Mouse (Mus musculus) ES-E14 (cell line): ENCODE results near the gene Ush1c. TPM values are rescaled to one million over a fixed set of nuclear protein-coding genes. Genes with fewer than 3 reads are reported as not detected.

Experiments
- DNase-seq: peaks from one replicate; pipeline ENCODE4 v3.0.0-alpha.2; 2013; ENCODE audit warnings: low read depth, low spot score
- H3K27ac ChIP-seq: 2 replicates; pipeline ENCODE4 v1.5.1; 2012; ENCODE audit warnings: low read depth, mild to moderate bottlenecking, low read length, moderate library complexity, mixed read lengths; ENCODE audit not compliant: poor library complexity, insufficient read depth, severe bottlenecking
- H3K36me3 ChIP-seq: 2 replicates; pipeline ENCODE4 v1.6.1; 2012; ENCODE audit warnings: mild to moderate bottlenecking, low read length, moderate library complexity, mixed read lengths; ENCODE audit not compliant: control insufficient read depth, poor library complexity, insufficient read depth, severe bottlenecking
- H3K4me1 ChIP-seq, 2 experiments: fragments of 150-350 bp in 1 of 2; sonication (generic) in 1 of 2; 2 replicates each; pipeline ENCODE4 v1.6.1; 2012; ENCODE audit warnings: low read length in 2 of 2, mild to moderate bottlenecking in 1 of 2, mixed read lengths in 1 of 2; ENCODE audit not compliant: control insufficient read depth in 2 of 2, insufficient read depth in 2 of 2, poor library complexity in 1 of 2
- H3K4me3 ChIP-seq, 2 experiments: fragments of 150-350 bp in 1 of 2; sonication (generic) in 1 of 2; 2 replicates each; pipeline ENCODE4 v1.5.1; 2012; ENCODE audit warnings: low read length in 2 of 2, low read depth in 1 of 2, mild to moderate bottlenecking in 1 of 2, mixed read lengths in 1 of 2; ENCODE audit not compliant: insufficient read depth in 1 of 2, poor library complexity in 1 of 2, severe bottlenecking in 1 of 2
- H3K9ac ChIP-seq: 2 replicates; pipeline ENCODE4 v1.6.1; 2012; ENCODE audit warnings: low read depth, mild to moderate bottlenecking, low read length, mixed read lengths; ENCODE audit not compliant: poor library complexity, insufficient read depth, severe bottlenecking
- H3K9me3 ChIP-seq: fragments of 150-350 bp; sonication (generic); 2 replicates; pipeline ENCODE4 v1.6.1; 2012; ENCODE audit warnings: low read depth, mild to moderate bottlenecking, low read length; ENCODE audit not compliant: control insufficient read depth, insufficient read depth
- CHD2 ChIP-seq: IDR thresholded peaks from 2 replicates; pipeline ENCODE4 v1.6.1; 2014; ENCODE audit warnings: mild to moderate bottlenecking, low read depth, low read length, inconsistent platforms
- HCFC1 ChIP-seq: IDR thresholded peaks from 2 replicates; pipeline ENCODE4 v1.6.1; 2012; ENCODE audit warnings: low read length, inconsistent platforms, borderline replicate concordance; ENCODE audit not compliant: insufficient read depth
- MAFK ChIP-seq: IDR thresholded peaks from 2 replicates; pipeline ENCODE4 v1.6.1; 2014; ENCODE audit warnings: mild to moderate bottlenecking, low read depth, low read length, inconsistent platforms; ENCODE audit not compliant: insufficient read depth
- ZC3H11A ChIP-seq: IDR thresholded peaks from 2 replicates; pipeline ENCODE4 v1.6.1; 2012; ENCODE audit warnings: low read depth, mild to moderate bottlenecking, inconsistent platforms, low read length, borderline replicate concordance
- ZNF384 ChIP-seq: IDR thresholded peaks from 2 replicates; pipeline ENCODE4 v1.6.1; 2012; ENCODE audit warnings: low read depth, low read length, inconsistent platforms
- in situ Hi-C, 2 experiments: fragments of 600-800 bp; cut with MboI; formaldehyde crosslinking; loops; one replicate each; pipeline ENCODE4 v1.15.1; 2025; ENCODE audit warnings: low sequenced_read_pairs in 2 of 2, inconsistent platforms in 1 of 2; ENCODE audit not compliant: unreplicated experiment in 2 of 2
- total RNA-seq: library from RNA; depleted of rRNA; stranded (reverse); fragments of 300-350 nt; gene quantifications from 2 replicates; pipeline ENCODE4 v1.2.3, GENCODE M21; 2012

The Ush1c gene
- total RNA-seq, 1 experiment = 0.18 TPM

DNA sequence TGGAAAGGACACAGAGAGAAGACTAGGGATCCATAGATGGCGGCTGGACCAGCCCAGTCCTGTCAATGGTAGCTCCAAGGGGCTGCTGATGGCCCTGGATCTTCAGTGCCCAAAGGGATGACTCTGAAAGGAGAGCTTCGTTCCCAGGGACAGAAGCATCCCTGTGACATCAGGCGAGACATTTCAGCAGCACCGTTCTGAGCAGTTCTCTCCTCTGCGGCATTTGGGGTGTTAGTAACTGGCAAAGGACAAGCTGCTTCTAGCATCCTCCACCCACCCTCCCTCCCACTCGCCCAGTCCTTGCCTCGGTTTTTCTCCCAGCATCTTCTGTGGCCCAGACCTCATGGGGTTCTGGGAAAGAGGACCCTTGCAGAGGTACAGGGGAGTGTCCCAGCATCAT, 44.0 kb upstream of the Ush1c start:
- H3K9ac ChIP-seq = no peak overlapping the region
- no peak for DNase-seq
- H3K9me3 ChIP-seq = no peaks in the 10 kb centered on the region
- TF ChIP-seq ZC3H11A = no peak
- no peaks in the 10 kb centered on the region for H3K4me1 ChIP-seq
- H3K36me3 ChIP-seq = no peaks in the 10 kb centered on the region
- no peak overlapping the region for H3K4me3 ChIP-seq
- in situ Hi-C loops = no loop called here
- H3K27ac ChIP-seq = no peak overlapping the region

DNA sequence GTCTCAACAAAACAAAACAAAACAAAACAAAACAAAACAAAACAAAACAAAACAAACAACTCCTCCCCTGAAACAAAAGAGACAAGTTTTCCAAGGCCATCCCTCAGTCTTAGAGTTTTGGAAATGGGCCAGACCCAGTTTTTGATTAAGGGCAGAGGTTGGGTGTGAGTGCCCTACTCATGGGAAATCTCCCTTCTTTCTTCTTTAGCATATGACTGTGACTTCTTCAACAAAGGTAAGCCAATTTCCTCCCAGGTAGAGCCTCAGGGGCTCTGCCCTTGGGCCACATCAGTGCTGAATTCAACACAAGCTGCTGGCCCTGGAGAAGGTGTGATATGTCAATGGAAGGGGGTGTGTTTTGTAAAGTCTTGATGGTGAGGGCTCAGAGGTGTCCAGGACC, 42.6 kb upstream of the Ush1c start:
- no peak overlapping the region for H3K9ac ChIP-seq
- no peaks in the 10 kb centered on the region for H3K9me3 ChIP-seq
- no peak for TF ChIP-seq CHD2
- in situ Hi-C loops = no loop called here
- H3K4me1 ChIP-seq = no peaks in the 10 kb centered on the region
- no peak overlapping the region for H3K27ac ChIP-seq
- no peak overlapping the region for H3K4me3 ChIP-seq
- H3K36me3 ChIP-seq = no peaks in the 10 kb centered on the region
- DNase-seq = peak; percentile 36

DNA sequence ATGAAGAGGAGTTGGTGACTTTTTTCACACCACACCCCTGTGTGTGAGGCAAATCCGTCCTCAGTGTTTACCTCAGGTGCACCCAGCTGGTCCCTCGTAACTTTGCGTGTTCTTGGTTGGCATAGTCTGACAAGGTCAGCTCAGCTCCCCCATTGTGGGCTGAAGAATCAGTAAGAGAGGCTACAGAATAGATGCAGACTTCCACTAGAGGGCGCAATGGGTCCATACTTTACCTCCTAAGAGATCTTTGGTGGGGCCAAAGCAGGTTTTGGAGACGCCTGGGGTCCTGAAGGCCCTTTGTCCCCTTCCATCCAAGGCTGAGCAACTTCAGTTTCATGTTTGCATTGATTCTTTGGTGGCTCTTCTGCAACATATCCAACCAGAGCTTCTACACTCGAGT, 41.6 kb upstream of the Ush1c start:
- H3K9ac ChIP-seq = no peak overlapping the region
- H3K27ac ChIP-seq = no peak overlapping the region
- DNase-seq = peak; percentile 80
- TF ChIP-seq ZC3H11A (peak; percentile 56; the same call in 1 of the 2 replicates), ZNF384 (no peak), CHD2 (no peak), HCFC1 (no peak), MAFK (no peak)
- no peaks in the 10 kb centered on the region for H3K4me1 ChIP-seq
- no peaks in the 10 kb centered on the region for H3K9me3 ChIP-seq
- H3K36me3 ChIP-seq = no peaks in the 10 kb centered on the region
- no peak overlapping the region for H3K4me3 ChIP-seq
- in situ Hi-C loops = no loop called here

DNA sequence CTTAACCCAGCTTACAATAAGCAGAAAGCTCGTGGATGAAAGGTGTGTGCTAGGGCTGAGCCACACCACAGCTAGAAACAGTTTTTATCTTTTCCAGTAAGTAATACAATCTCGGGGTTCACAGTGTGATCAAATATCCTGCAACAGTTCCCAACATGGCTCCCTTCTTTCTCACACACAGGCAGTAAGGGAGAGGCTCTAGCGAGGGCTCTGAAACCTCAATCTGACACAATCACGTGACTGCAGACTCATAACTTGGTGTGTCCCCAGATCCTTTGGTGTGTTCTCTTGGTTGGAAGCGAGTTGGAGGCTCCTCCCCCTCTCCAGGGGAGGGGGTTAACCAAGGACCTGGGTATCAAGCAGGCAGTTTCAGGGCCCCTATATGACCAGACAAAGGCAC, 37.9 kb upstream of the Ush1c start:
- Histone ChIP-seq H3K4me1 (no peaks in the 10 kb centered on the region), H3K27ac (no peak overlapping the region), H3K9me3 (no peaks in the 10 kb centered on the region), H3K36me3 (no peaks in the 10 kb centered on the region), H3K9ac (no peak overlapping the region), H3K4me3 (no peak overlapping the region)
- in situ Hi-C loops = no loop called here
- no peak for DNase-seq
- TF ChIP-seq MAFK = no peak
- no peak for TF ChIP-seq HCFC1
- TF ChIP-seq ZNF384 = no peak
- no peak for TF ChIP-seq ZC3H11A
- TF ChIP-seq CHD2 = no peak

DNA sequence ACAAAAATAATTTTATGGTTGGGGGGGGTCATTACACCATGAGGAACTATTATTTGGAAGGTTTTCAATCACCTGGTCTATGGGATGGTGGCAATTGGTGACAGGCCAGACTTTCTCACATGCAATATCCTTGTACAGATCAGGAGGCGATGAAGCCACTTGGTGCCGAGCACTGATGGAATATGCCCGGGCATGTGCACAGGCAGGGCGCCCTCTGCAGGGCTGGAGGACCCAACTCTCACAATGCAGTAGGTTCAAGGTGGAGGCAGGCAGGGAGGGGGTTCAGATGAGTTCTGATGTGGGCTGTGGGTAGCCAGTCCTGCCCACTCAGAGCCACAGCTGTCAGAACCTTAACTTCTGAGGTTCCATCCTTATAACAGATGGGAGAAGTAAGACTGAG, 13.5 kb upstream of the Ush1c start:
- in situ Hi-C loops = no loop called here
- TF ChIP-seq ZNF384 (no peak), CHD2 (no peak), HCFC1 (no peak), ZC3H11A (no peak), MAFK (no peak)
- DNase-seq = no peak
- Histone ChIP-seq H3K27ac (no peak overlapping the region), H3K9me3 (no peaks in the 10 kb centered on the region), H3K9ac (no peak overlapping the region), H3K4me1 (no peaks in the 10 kb centered on the region), H3K36me3 (no peaks in the 10 kb centered on the region), H3K4me3 (no peak overlapping the region)
